Mouse (Mus musculus): ENCODE measurements around the gene Mss51.

GRCm38 (mm10) chr14:20478385-20478784, 18.3 kb downstream of the Mss51 start:
- no peak for TF ChIP-seq POLR2A (IDR thresholded peaks at IDR 0.05; ENCODE audit: low read depth, low read length)
- TF ChIP-seq CTCF (IDR thresholded peaks at IDR 0.05; ENCODE audit: extremely low read depth, insufficient read length, insufficient replicate concordance, low read depth, low read length) = no peak

Measured in small intestine, adult 2 months (tissue).